Mouse (Mus musculus) C2C12 (cell line): ENCODE results near the gene Acer3.

ENCODE experiments used
- CEBPB ChIP-seq: IDR thresholded peaks from one replicate; pipeline ENCODE4 v1.6.1; 2011; ENCODE audit warnings: low read depth, mild to moderate bottlenecking, control low read depth, moderate library complexity
- CTCF ChIP-seq: IDR thresholded peaks from one replicate; pipeline ENCODE4 v1.5.1; 2011; ENCODE audit not compliant: control insufficient read depth, insufficient read depth, insufficient read length
- MAX ChIP-seq: IDR thresholded peaks from one replicate; pipeline ENCODE4 v1.6.1; 2011; ENCODE audit warnings: mild to moderate bottlenecking, control low read depth
- USF1 ChIP-seq: IDR thresholded peaks from one replicate; pipeline ENCODE4 v1.6.1; 2011; ENCODE audit warnings: low read depth, mild to moderate bottlenecking, control low read depth, moderate library complexity

GRCm38 (mm10) chr7:98195151-98195801 lies 125.7 kb downstream of the Acer3 start:
- no peak for TF ChIP-seq CEBPB
- TF ChIP-seq CTCF, result no peak
- no peak for TF ChIP-seq USF1
- no peak for TF ChIP-seq MAX
